Mouse (Mus musculus) adrenal gland, adult 8-10 months (tissue): Measurements from ENCODE around the gene Grpel1. TPM values are rescaled to one million over a fixed set of nuclear protein-coding genes. Genes with fewer than 3 reads are reported as not detected.

Source experiments
- DNase-seq: peaks from one replicate; pipeline ENCODE4 v3.0.0; 2022
- total RNA-seq, 4 experiments: library from RNA; stranded (reverse); gene quantifications; 2 replicates each; pipeline ENCODE4 v1.2.4; 2022

Gene Grpel1
- total RNA-seq, 4 experiments from 2014 or later: 53.4 to 69.1 (median 62.6) TPM

- no peak for DNase-seq
These were observed 50.3 kb downstream of the Grpel1 start for GRCm38 (mm10) chr5:36515126-36515525.

GRCm38 (mm10) chr5:36515558-36515957 is 50.8 kb downstream of the Grpel1 start:
- no peak for DNase-seq

- no peak for DNase-seq
These were observed 52.8 kb downstream of the Grpel1 start for GRCm38 (mm10) chr5:36517596-36517995.

GRCm38 (mm10) chr5:36519751-36520150 is 55.0 kb downstream of the Grpel1 start:
- no peak for DNase-seq

GRCm38 (mm10) chr5:36522782-36523181 is 58.0 kb downstream of the Grpel1 start:
- DNase-seq: no peak

- no peak for DNase-seq
These were observed 58.5 kb downstream of the Grpel1 start for GRCm38 (mm10) chr5:36523219-36523703.

Other genes starting within 250 kb of the Grpel1 start
- 10 to 100 TPM in 3 of 4 experiments, 1 to 10 TPM in 1; 7.9 to 18.3 (median 12.5) TPM for gene Sorcs2, start 66.9 kb upstream of the Grpel1 start, total RNA-seq
- gene Tada2b, start 19.3 kb downstream of the Grpel1 start, total RNA-seq: 10 to 100 TPM; 34.0 to 42.2 (median 35.6) TPM
- gene Ccdc96, start 19.6 kb downstream of the Grpel1 start, total RNA-seq: under 1 TPM; 0.38 to 0.99 (median 0.55) TPM
- gene Tbc1d14, start 128.3 kb downstream of the Grpel1 start, total RNA-seq: 10 to 100 TPM; 46.1 to 55.5 (median 53.4) TPM
- 10 to 100 TPM; 64.5 to 98.4 (median 79.4) TPM for gene D5Ertd579e, start 231.0 kb downstream of the Grpel1 start, total RNA-seq